Mouse (Mus musculus): Measurements from ENCODE around the gene Rabggta. TPM values are rescaled to one million over a fixed set of nuclear protein-coding genes. Genes with fewer than 3 reads are reported as not detected.

The Rabggta gene
- polyA plus RNA-seq, 1 experiment from 2014 or later = 36.3 TPM

- no peak overlapping the region for H3K4me2 ChIP-seq (ENCODE audit: low read depth, low read length)
- ATAC-seq (ENCODE audit: insufficient read depth, low FRiP score) = no peak
- H3K36me3 ChIP-seq (ENCODE audit: control insufficient read depth, insufficient read depth, low read length) = peaks cover 4% of the 10 kb centered on the region; the same call in 1 of the 2 replicates
- no peaks in the 10 kb centered on the region for H3K4me1 ChIP-seq (ENCODE audit: control insufficient read depth, insufficient read depth, low read length)
- H3K9me3 ChIP-seq (replicated peaks; ENCODE audit: control insufficient read depth, low read length) = no peaks in the 10 kb centered on the region
- H3K9ac ChIP-seq (ENCODE audit: low read length) = no peak overlapping the region
- no peak overlapping the region for H3K4me3 ChIP-seq (replicated peaks; ENCODE audit: low read length)
- no peaks in the 10 kb centered on the region for H3K27me3 ChIP-seq (ENCODE audit: control insufficient read depth, insufficient read depth, low read length)
- no peak overlapping the region for H3K27ac ChIP-seq (ENCODE audit: low read length)
- 64% methylated on average over 4 of the region's 4 CpGs for WGBS
Measured at GRCm38 (mm10) chr14:55735758-55736157, 13.7 kb upstream of the Rabggta start.

GRCm38 (mm10) chr14:55735334-55735733 is 13.3 kb upstream of the Rabggta start:
- no peak for ATAC-seq (ENCODE audit: insufficient read depth, low FRiP score)
- H3K4me1 ChIP-seq (ENCODE audit: control insufficient read depth, insufficient read depth, low read length) = no peaks in the 10 kb centered on the region
- no peak overlapping the region for H3K4me2 ChIP-seq (ENCODE audit: low read depth, low read length)
- no peak overlapping the region for H3K27ac ChIP-seq (ENCODE audit: low read length)
- H3K9me3 ChIP-seq (replicated peaks; ENCODE audit: control insufficient read depth, low read length) = no peaks in the 10 kb centered on the region
- no peak overlapping the region for H3K4me3 ChIP-seq (replicated peaks; ENCODE audit: low read length)
- WGBS = 30% methylated on average over 3 of the region's 3 CpGs
- no peaks in the 10 kb centered on the region for H3K27me3 ChIP-seq (ENCODE audit: control insufficient read depth, insufficient read depth, low read length)
- peaks cover 4% of the 10 kb centered on the region; the same call in 1 of the 2 replicates for H3K36me3 ChIP-seq (ENCODE audit: control insufficient read depth, insufficient read depth, low read length)
- no peak overlapping the region for H3K9ac ChIP-seq (ENCODE audit: low read length)

- no peak overlapping the region for H3K4me2 ChIP-seq (ENCODE audit: low read depth, low read length)
- H3K27ac ChIP-seq (ENCODE audit: low read length) = no peak overlapping the region
- H3K36me3 ChIP-seq (ENCODE audit: control insufficient read depth, insufficient read depth, low read length) = peaks cover 4% of the 10 kb centered on the region; the same call in 1 of the 2 replicates
- H3K9ac ChIP-seq (ENCODE audit: low read length) = no peak overlapping the region
- H3K4me3 ChIP-seq (replicated peaks; ENCODE audit: low read length) = no peak overlapping the region
- H3K9me3 ChIP-seq (replicated peaks; ENCODE audit: control insufficient read depth, low read length) = no peaks in the 10 kb centered on the region
- WGBS = 63% methylated on average over 7 of the region's 7 CpGs
- no peaks in the 10 kb centered on the region for H3K4me1 ChIP-seq (ENCODE audit: control insufficient read depth, insufficient read depth, low read length)
- no peak for ATAC-seq (ENCODE audit: insufficient read depth, low FRiP score)
- H3K27me3 ChIP-seq (ENCODE audit: control insufficient read depth, insufficient read depth, low read length) = no peaks in the 10 kb centered on the region
Measured at GRCm38 (mm10) chr14:55734869-55735268, 12.8 kb upstream of the Rabggta start.

- no peaks in the 10 kb centered on the region for H3K36me3 ChIP-seq (ENCODE audit: control insufficient read depth, insufficient read depth, low read length)
- 66% methylated on average over 10 of the region's 10 CpGs for WGBS
- no peaks in the 10 kb centered on the region for H3K4me1 ChIP-seq (ENCODE audit: control insufficient read depth, insufficient read depth, low read length)
- no peak overlapping the region for H3K4me2 ChIP-seq (ENCODE audit: low read depth, low read length)
- ATAC-seq (ENCODE audit: insufficient read depth, low FRiP score) = peak; percentile 81; the same call in 1 of the 2 replicates
- H3K27ac ChIP-seq (ENCODE audit: low read length) = no peak overlapping the region
- no peak overlapping the region for H3K4me3 ChIP-seq (replicated peaks; ENCODE audit: low read length)
- H3K9ac ChIP-seq (ENCODE audit: low read length) = no peak overlapping the region
- no peaks in the 10 kb centered on the region for H3K27me3 ChIP-seq (ENCODE audit: control insufficient read depth, insufficient read depth, low read length)
- no peaks in the 10 kb centered on the region for H3K9me3 ChIP-seq (replicated peaks; ENCODE audit: control insufficient read depth, low read length)
Measured at GRCm38 (mm10) chr14:55733889-55734288, 11.8 kb upstream of the Rabggta start.

- Histone ChIP-seq H3K4me1 (ENCODE audit: control insufficient read depth, insufficient read depth, low read length) (no peaks in the 10 kb centered on the region), H3K9ac (ENCODE audit: low read length) (no peak overlapping the region), H3K4me2 (ENCODE audit: low read depth, low read length) (no peak overlapping the region), H3K4me3 (replicated peaks; ENCODE audit: low read length) (no peak overlapping the region), H3K27ac (ENCODE audit: low read length) (no peak overlapping the region), H3K36me3 (ENCODE audit: control insufficient read depth, insufficient read depth, low read length) (no peaks in the 10 kb centered on the region), H3K9me3 (replicated peaks; ENCODE audit: control insufficient read depth, low read length) (no peaks in the 10 kb centered on the region), H3K27me3 (ENCODE audit: control insufficient read depth, insufficient read depth, low read length) (no peaks in the 10 kb centered on the region)
- 76% methylated on average over 7 of the region's 7 CpGs for WGBS
- no peak for ATAC-seq (ENCODE audit: insufficient read depth, low FRiP score)
Measured at GRCm38 (mm10) chr14:55730531-55731032, 8.5 kb upstream of the Rabggta start.

- WGBS = 74% methylated on average over 7 of the region's 7 CpGs
- Histone ChIP-seq H3K27me3 (ENCODE audit: control insufficient read depth, insufficient read depth, low read length) (no peaks in the 10 kb centered on the region), H3K9me3 (replicated peaks; ENCODE audit: control insufficient read depth, low read length) (no peaks in the 10 kb centered on the region), H3K27ac (ENCODE audit: low read length) (no peak overlapping the region), H3K9ac (ENCODE audit: low read length) (no peak overlapping the region), H3K4me3 (replicated peaks; ENCODE audit: low read length) (no peak overlapping the region), H3K4me1 (ENCODE audit: control insufficient read depth, insufficient read depth, low read length) (no peaks in the 10 kb centered on the region), H3K36me3 (ENCODE audit: control insufficient read depth, insufficient read depth, low read length) (no peaks in the 10 kb centered on the region), H3K4me2 (ENCODE audit: low read depth, low read length) (no peak overlapping the region)
- ATAC-seq (ENCODE audit: insufficient read depth, low FRiP score) = no peak
Measured at GRCm38 (mm10) chr14:55730116-55730515, 8.1 kb upstream of the Rabggta start.

- Histone ChIP-seq H3K9ac (ENCODE audit: low read length) (no peak overlapping the region), H3K4me3 (replicated peaks; ENCODE audit: low read length) (no peak overlapping the region), H3K27ac (ENCODE audit: low read length) (no peak overlapping the region), H3K4me1 (ENCODE audit: control insufficient read depth, insufficient read depth, low read length) (no peaks in the 10 kb centered on the region), H3K9me3 (replicated peaks; ENCODE audit: control insufficient read depth, low read length) (no peaks in the 10 kb centered on the region), H3K4me2 (ENCODE audit: low read depth, low read length) (no peak overlapping the region), H3K27me3 (ENCODE audit: control insufficient read depth, insufficient read depth, low read length) (no peaks in the 10 kb centered on the region), H3K36me3 (ENCODE audit: control insufficient read depth, insufficient read depth, low read length) (no peaks in the 10 kb centered on the region)
- no peak for ATAC-seq (ENCODE audit: insufficient read depth, low FRiP score)
- WGBS = 48% methylated on average over 8 of the region's 8 CpGs
Measured at GRCm38 (mm10) chr14:55727889-55728685, 6.0 kb upstream of the Rabggta start.

- no peak overlapping the region for H3K4me3 ChIP-seq (replicated peaks; ENCODE audit: low read length)
- H3K27me3 ChIP-seq (ENCODE audit: control insufficient read depth, insufficient read depth, low read length) = no peaks in the 10 kb centered on the region
- H3K4me2 ChIP-seq (ENCODE audit: low read depth, low read length) = no peak overlapping the region
- no peaks in the 10 kb centered on the region for H3K36me3 ChIP-seq (ENCODE audit: control insufficient read depth, insufficient read depth, low read length)
- H3K4me1 ChIP-seq (ENCODE audit: control insufficient read depth, insufficient read depth, low read length) = peaks cover 3% of the 10 kb centered on the region; the same call in 1 of the 2 replicates
- no peak for ATAC-seq (ENCODE audit: insufficient read depth, low FRiP score)
- no peak overlapping the region for H3K27ac ChIP-seq (ENCODE audit: low read length)
- H3K9ac ChIP-seq (ENCODE audit: low read length) = no peak overlapping the region
- no peaks in the 10 kb centered on the region for H3K9me3 ChIP-seq (replicated peaks; ENCODE audit: control insufficient read depth, low read length)
Measured at GRCm38 (mm10) chr14:55726261-55726660, 4.2 kb upstream of the Rabggta start.

- no peaks in the 10 kb centered on the region for H3K27me3 ChIP-seq (ENCODE audit: control insufficient read depth, insufficient read depth, low read length)
- H3K36me3 ChIP-seq (ENCODE audit: control insufficient read depth, insufficient read depth, low read length) = no peaks in the 10 kb centered on the region
- no peak overlapping the region; the same call in 1 of the 2 replicates for H3K9ac ChIP-seq (ENCODE audit: low read length)
- H3K4me2 ChIP-seq (ENCODE audit: low read depth, low read length) = no peak overlapping the region
- no peak overlapping the region for H3K4me3 ChIP-seq (replicated peaks; ENCODE audit: low read length)
- H3K27ac ChIP-seq (ENCODE audit: low read length) = peak overlapping the region; percentile 47; the same call in 1 of the 2 replicates
- H3K4me1 ChIP-seq (ENCODE audit: control insufficient read depth, insufficient read depth, low read length) = peaks cover 4% of the 10 kb centered on the region; the same call in 1 of the 2 replicates
- 45% methylated on average over 8 of the region's 8 CpGs for WGBS
- H3K9me3 ChIP-seq (replicated peaks; ENCODE audit: control insufficient read depth, low read length) = no peaks in the 10 kb centered on the region
- no peak for ATAC-seq (ENCODE audit: insufficient read depth, low FRiP score)
Measured at GRCm38 (mm10) chr14:55724411-55724871, 2.4 kb upstream of the Rabggta start.

All from stomach, embryonic 16.5 days (tissue).